Mouse (Mus musculus) liver, adult 2 months (tissue): ENCODE data around the gene Tbata. TPM values are rescaled to one million over a fixed set of nuclear protein-coding genes. Genes with fewer than 3 reads are reported as not detected.

Source experiments
- DNase-seq: peaks from one replicate; pipeline ENCODE4 v3.0.0-alpha.2; 2011; ENCODE audit warnings: low read depth, low spot score; ENCODE audit errors: extremely low read depth
- H3K27ac ChIP-seq: fragments of 200-500 bp; replicated peaks from 2 replicates; pipeline ENCODE4 v1.5.1; 2012; ENCODE audit warnings: low read depth, mild to moderate bottlenecking, control low read depth, inconsistent platforms, low read length; ENCODE audit not compliant: insufficient read depth
- H3K27me3 ChIP-seq: fragments of 200-500 bp; 2 replicates; pipeline ENCODE4 v1.6.1; 2012; ENCODE audit warnings: mild to moderate bottlenecking, moderate library complexity, low read length, inconsistent platforms; ENCODE audit not compliant: control insufficient read depth, insufficient read depth
- H3K36me3 ChIP-seq: fragments of 200-500 bp; 2 replicates; pipeline ENCODE4 v1.6.1; 2012; ENCODE audit warnings: low read length, inconsistent platforms; ENCODE audit not compliant: control insufficient read depth, insufficient read depth
- H3K4me1 ChIP-seq: fragments of 200-500 bp; 2 replicates; pipeline ENCODE4 v1.6.1; 2011; ENCODE audit warnings: low read length; ENCODE audit not compliant: control insufficient read depth, insufficient read depth
- H3K4me3 ChIP-seq: fragments of 200-500 bp; 2 replicates; pipeline ENCODE4 v1.5.1; 2011; ENCODE audit warnings: low read depth, mild to moderate bottlenecking, control low read depth, low read length, moderate library complexity; ENCODE audit not compliant: insufficient read depth
- H3K79me2 ChIP-seq: fragments of 200-500 bp; 2 replicates; pipeline ENCODE4 v1.6.1; 2012; ENCODE audit warnings: inconsistent platforms, mild to moderate bottlenecking, low read length, moderate library complexity; ENCODE audit not compliant: control insufficient read depth, insufficient read depth
- H3K9ac ChIP-seq: fragments of 200-500 bp; 2 replicates; pipeline ENCODE4 v1.6.1; 2012; ENCODE audit warnings: low read depth, mild to moderate bottlenecking, control low read depth, inconsistent platforms, low read length
- CTCF ChIP-seq: fragments of 200-500 bp; IDR thresholded peaks from 2 replicates; pipeline ENCODE4 v1.5.1; 2011; ENCODE audit warnings: low read depth, low read length, control low read depth
- POLR2A ChIP-seq: fragments of 200-500 bp; IDR thresholded peaks from 2 replicates; pipeline ENCODE4 v1.6.1; 2011; ENCODE audit warnings: low read length, control low read depth; ENCODE audit not compliant: insufficient read depth; ENCODE audit errors: extremely low read depth
- WGBS: fragments of 180-500 bp; shearing (Covaris S2); methylation state at CpG from one replicate; pipeline ENCODE4 v1.1.7; 2018; 5-methylcytosine and 5-hydroxymethylcytosine counted together
- polyA plus RNA-seq: library from polyadenylated mRNA; depleted of rRNA; stranded (reverse); fragments of >200 nt; gene quantifications from 2 replicates; pipeline ENCODE4 v1.2.3, GENCODE M21; 2012
- total RNA-seq: library from RNA; depleted of rRNA; stranded (reverse); fragments of >200 nt; gene quantifications from 2 replicates; pipeline ENCODE4 v1.2.3, GENCODE M21; 2014

Tbata gene
- total and polyA plus RNA-seq, 2 experiments: not detected

GRCm38 (mm10) chr10:61158594-61158993, 13.2 kb upstream of the Tbata start:
- no peak overlapping the region for H3K9ac ChIP-seq
- H3K4me1 ChIP-seq: peaks cover 3% of the 10 kb centered on the region; the same call in 1 of the 2 replicates
- H3K27ac ChIP-seq: no peak overlapping the region
- H3K79me2 ChIP-seq: no peaks in the 10 kb centered on the region
- H3K27me3 ChIP-seq: no peaks in the 10 kb centered on the region
- no peak overlapping the region for H3K4me3 ChIP-seq
- 48% methylated on average over 3 of the region's 3 CpGs for WGBS
- DNase-seq: no peak
- H3K36me3 ChIP-seq: no peaks in the 10 kb centered on the region
- TF ChIP-seq CTCF: no peak
- no peak for TF ChIP-seq POLR2A

- Histone ChIP-seq H3K27me3 (no peaks in the 10 kb centered on the region), H3K4me1 (peaks cover 3% of the 10 kb centered on the region; the same call in 1 of the 2 replicates), H3K4me3 (no peak overlapping the region), H3K79me2 (no peaks in the 10 kb centered on the region), H3K36me3 (no peaks in the 10 kb centered on the region), H3K27ac (no peak overlapping the region), H3K9ac (no peak overlapping the region)
- DNase-seq: no peak
- no peak for TF ChIP-seq POLR2A
- TF ChIP-seq CTCF: no peak
- 64% methylated on average over 7 of the region's 7 CpGs for WGBS
Observed at GRCm38 (mm10) chr10:61160089-61160488, 11.7 kb upstream of the Tbata start.

- DNase-seq: peak; percentile 81
- Histone ChIP-seq H3K79me2 (no peaks in the 10 kb centered on the region), H3K4me1 (peaks cover 2% of the 10 kb centered on the region; the same call in 1 of the 2 replicates), H3K36me3 (no peaks in the 10 kb centered on the region), H3K27me3 (no peaks in the 10 kb centered on the region), H3K9ac (no peak overlapping the region), H3K4me3 (no peak overlapping the region), H3K27ac (no peak overlapping the region)
- 17% methylated on average over 4 of the region's 4 CpGs for WGBS
- TF ChIP-seq CTCF: no peak
- no peak for TF ChIP-seq POLR2A
Observed at GRCm38 (mm10) chr10:61160671-61161070, 11.1 kb upstream of the Tbata start.

GRCm38 (mm10) chr10:61162366-61162765, 9.4 kb upstream of the Tbata start:
- H3K4me1 ChIP-seq: no peaks in the 10 kb centered on the region; the same call in 1 of the 2 replicates
- H3K27me3 ChIP-seq: no peaks in the 10 kb centered on the region
- no peaks in the 10 kb centered on the region for H3K79me2 ChIP-seq
- H3K9ac ChIP-seq: no peak overlapping the region
- H3K36me3 ChIP-seq: no peaks in the 10 kb centered on the region
- 29% methylated on average over 3 of the region's 3 CpGs for WGBS
- H3K27ac ChIP-seq: no peak overlapping the region
- TF ChIP-seq POLR2A (no peak), CTCF (no peak)
- no peak overlapping the region for H3K4me3 ChIP-seq
- peak; percentile 70 for DNase-seq

GRCm38 (mm10) chr10:61167333-61168096, 4.2 kb upstream of the Tbata start:
- no peak overlapping the region for H3K27ac ChIP-seq
- H3K36me3 ChIP-seq: no peaks in the 10 kb centered on the region
- H3K4me1 ChIP-seq: no peaks in the 10 kb centered on the region
- no peak overlapping the region for H3K9ac ChIP-seq
- H3K79me2 ChIP-seq: no peaks in the 10 kb centered on the region
- TF ChIP-seq POLR2A: no peak
- no peak for TF ChIP-seq CTCF
- peak; percentile 15 for DNase-seq
- whole genome bisulfite sequencing: 78% methylated on average over 9 of the region's 9 CpGs
- no peak overlapping the region for H3K4me3 ChIP-seq
- H3K27me3 ChIP-seq: no peaks in the 10 kb centered on the region

- H3K9ac ChIP-seq: no peak overlapping the region
- no peaks in the 10 kb centered on the region for H3K27me3 ChIP-seq
- no peak for DNase-seq
- WGBS: 78% methylated on average over 2 of the region's 2 CpGs
- H3K4me3 ChIP-seq: no peak overlapping the region
- H3K4me1 ChIP-seq: no peaks in the 10 kb centered on the region
- no peaks in the 10 kb centered on the region for H3K36me3 ChIP-seq
- H3K27ac ChIP-seq: no peak overlapping the region
- TF ChIP-seq CTCF (no peak), POLR2A (no peak)
- no peaks in the 10 kb centered on the region for H3K79me2 ChIP-seq
Observed at GRCm38 (mm10) chr10:61168393-61168792, 3.4 kb upstream of the Tbata start.
